ENCODE assay signal across 18 mouse cellular contexts in genomic region chr6:31124076-31124475, GRCm38 (mm10).
DNase-seq lines count a peak whose midpoint lies in the region; TF ChIP-seq lines count a peak whose summit lies in the region.
"Had no signal": no experiment of that assay in that cellular context is flagged by ENCODE, and none has a peak within 500 bp of the region (broad histone marks: within the 10 kb centered on the region; RNA-seq: fewer than 3 reads in every experiment).

No protein-coding gene starts in this region.

- H3K27ac ChIP-seq in layer of hippocampus, adult 2 months = peak overlapping the region; percentile 57; the same call in 1 of the 2 replicates
- peak overlapping the region; percentile 84 for H3K27ac ChIP-seq in CH12.LX (ENCODE audit: insufficient read depth, low read depth)
- H3K27ac ChIP-seq in hindbrain, embryonic 10.5 days = no peak overlapping the region
- H3K27ac ChIP-seq: forebrain, embryonic 15.5 days; hindbrain, embryonic 15.5 days; limb, embryonic 13.5 days; stomach, postnatal 0 days had no signal

- peaks cover 61% of the 10 kb centered on the region for H3K79me2 ChIP-seq in CH12.LX (replicated peaks; ENCODE audit: control insufficient read depth, extremely low read depth, insufficient read depth, poor library complexity, severe bottlenecking)
- H3K79me2 ChIP-seq in myocyte (ENCODE audit: control insufficient read depth, insufficient read depth) = peaks cover 76% of the 10 kb centered on the region

- TF ChIP-seq POLR2A in CH12.LX (IDR thresholded peaks at IDR 0.05; ENCODE audit: low read depth, low read length) = no peak
- no peak for TF ChIP-seq POLR2A in myocyte (IDR thresholded peaks at IDR 0.05; ENCODE audit: insufficient read length, low read depth)

- no peak for TF ChIP-seq EP300 in CH12.LX (IDR thresholded peaks at IDR 0.05; ENCODE audit: low read length)

- H3K36me3 ChIP-seq in CH12.LX (replicated peaks in 1 of 2; ENCODE audit: control insufficient read depth in 1 of 2, insufficient read depth in 1 of 2, low read length in 1 of 2) (peaks cover 21 to 34% of the 10 kb centered on the region in 2 experiments), myocyte (ENCODE audit: control insufficient read depth, insufficient read depth) (peaks cover 17% of the 10 kb centered on the region)
- H3K36me3 ChIP-seq in hindbrain, embryonic 10.5 days = no peaks in the 10 kb centered on the region
- H3K36me3 ChIP-seq: forebrain, embryonic 15.5 days; hindbrain, embryonic 15.5 days; limb, embryonic 13.5 days had no signal

- H3K4me2 ChIP-seq in CH12.LX (ENCODE audit: insufficient read depth, low read depth, poor library complexity, severe bottlenecking) (peak overlapping the region; percentile 98), myocyte (ENCODE audit: low read depth) (peak overlapping the region; percentile 98)
- H3K4me2 ChIP-seq: forebrain, embryonic 15.5 days; hindbrain, embryonic 15.5 days; limb, embryonic 13.5 days had no signal

- in situ Hi-C loops in CH12.LX (cut with MboI; ENCODE audit: low pct_ligation_motif_present, low pct_unique_long_range_greater_than_20kb, low sequenced_read_pairs) = no loop called here

- no peak for TF ChIP-seq CTCF in layer of hippocampus, adult 2 months (conservative IDR thresholded peaks at IDR 0.05)
- TF ChIP-seq CTCF in CH12.LX (conservative IDR thresholded peaks at IDR 0.05 in 1 of 2, IDR thresholded peaks at IDR 0.05 in 1 of 2; ENCODE audit: low read depth in 2 of 2, low read length in 2 of 2) = no peak

- H3K9me3 ChIP-seq in CH12.LX (replicated peaks; ENCODE audit: low read length) = no peaks in the 10 kb centered on the region
- no peaks in the 10 kb centered on the region for H3K9me3 ChIP-seq in hindbrain, embryonic 10.5 days
- H3K9me3 ChIP-seq: forebrain, embryonic 15.5 days; hindbrain, embryonic 15.5 days; limb, embryonic 13.5 days had no signal

- TF ChIP-seq RAD21 in CH12.LX (IDR thresholded peaks at IDR 0.05; ENCODE audit: low read depth, low read length) = no peak

- H3K27me3 ChIP-seq in CH12.LX (replicated peaks) (no peaks in the 10 kb centered on the region), myocyte (ENCODE audit: control insufficient read depth, insufficient read depth, insufficient read length) (no peaks in the 10 kb centered on the region)
- H3K27me3 ChIP-seq in hindbrain, embryonic 10.5 days (ENCODE audit: insufficient read depth, poor library complexity, severe bottlenecking) = no peaks in the 10 kb centered on the region
- H3K27me3 ChIP-seq: forebrain, embryonic 15.5 days; hindbrain, embryonic 15.5 days; limb, embryonic 13.5 days had no signal

- peaks cover 20 to 61% of the 10 kb centered on the region in 2 experiments for H3K4me1 ChIP-seq in CH12.LX (ENCODE audit: control insufficient read depth in 1 of 2, insufficient read depth in 2 of 2)
- H3K4me1 ChIP-seq in hindbrain, embryonic 10.5 days (replicated peaks) = peaks cover 31% of the 10 kb centered on the region

- DNase-seq in layer of hippocampus, adult 2 months (ENCODE audit: low spot score in 2 of 2) = no peak
- DNase-seq in layer of hippocampus, postnatal 25 days (ENCODE audit: extremely low spot score in 1 of 2, low spot score in 1 of 2) = no peak
- DNase-seq in CH12.LX (ENCODE audit: extremely low read depth) = peak; percentile 63
- DNase-seq in induced T-regulatory cell, adult 2 months (ENCODE audit: low read depth) = peak; percentile 59
- no peak for DNase-seq in ovary, postnatal 14 days (ENCODE audit: low spot score)
- DNase-seq in hindbrain, embryonic 10.5 days (ENCODE audit: low spot score) = no peak
- DNase-seq: cerebellum, adult 11 months; cerebellum, postnatal 25 days; heart, postnatal 14 days; kidney, adult 11 months; kidney, postnatal 10 days; right cerebral cortex, adult 18-20 months; thymus, postnatal 25 days had no signal

- peak overlapping the region; percentile 97 for H3K9ac ChIP-seq in CH12.LX (ENCODE audit: insufficient read depth, low read depth)
- H3K9ac ChIP-seq: forebrain, embryonic 15.5 days; hindbrain, embryonic 15.5 days; limb, embryonic 13.5 days had no signal

- no peak overlapping the region for H3K4me3 ChIP-seq in layer of hippocampus, adult 2 months
- peak overlapping the region; percentile 56 to 78 (median 74) for H3K4me3 ChIP-seq in CH12.LX (replicated peaks in 1 of 3; ENCODE audit: low read depth in 2 of 3, low read length in 2 of 3, poor library complexity in 1 of 3)
- H3K4me3 ChIP-seq in myocyte = peak overlapping the region; percentile 86
- H3K4me3 ChIP-seq in hindbrain, embryonic 10.5 days = no peak overlapping the region
- H3K4me3 ChIP-seq: forebrain, embryonic 15.5 days; hindbrain, embryonic 15.5 days; limb, embryonic 13.5 days had no signal

- H3ac ChIP-seq in myocyte (ENCODE audit: control insufficient read depth, insufficient read length) = peak overlapping the region; percentile 43

- WGBS in hindbrain, embryonic 10.5 days = 75% methylated on average over 6 of the region's 6 CpGs

- dilution Hi-C loops in CH12.LX (cut with MboI; ENCODE audit: extremely low pct_ligation_motif_present, extremely low pct_unique_long_range_greater_than_20kb, low sequenced_read_pairs) = no loop called here

TF ChIP-seq in CH12.LX, 34 proteins besides CTCF, POLR2A, EP300 and RAD21:
- TF ChIP-seq PAX5 (IDR thresholded peaks at IDR 0.05; ENCODE audit: low read length) = no peak
- 0 out of 2 replicates have a peak, but pooled peaks have one; percentile 2 for TF ChIP-seq BHLHE40 (IDR thresholded peaks at IDR 0.05; ENCODE audit: low read depth, low read length)

TF ChIP-seq in myocyte, 11 proteins besides CTCF, POLR2A, EP300 and RAD21:
- TF ChIP-seq CEBPB (IDR thresholded peaks at IDR 0.05; ENCODE audit: insufficient read depth, poor library complexity, severe bottlenecking) (no peak), MYOG (IDR thresholded peaks at IDR 0.05; ENCODE audit: control insufficient read depth in 1 of 3, insufficient read depth in 1 of 3, insufficient read length in 2 of 3, low read depth in 2 of 3) (no peak), SRF (IDR thresholded peaks at IDR 0.05; ENCODE audit: control insufficient read depth, insufficient read length, low read depth) (no peak), E2F4 (IDR thresholded peaks at IDR 0.05; ENCODE audit: insufficient read depth) (no peak), MAX (IDR thresholded peaks at IDR 0.05; ENCODE audit: low read depth) (no peak)
TF ChIP-seq in myocyte: peak in this region for 0.

Comparison
In these comparisons a context has a peak if more than half of its experiments do, and no peak if none do; other contexts are left out.
1. DNase-seq: peak in CH12.LX (single experiment) and induced T-regulatory cell, adult 2 months (single experiment); none in layer of hippocampus, adult 2 months (0 of 2), layer of hippocampus, postnatal 25 days (0 of 2), ovary, postnatal 14 days (single experiment) and hindbrain, embryonic 10.5 days (single experiment).
2. H3K4me3 ChIP-seq: peak in CH12.LX (3 of 3) and myocyte (single experiment); none in layer of hippocampus, adult 2 months (single experiment) and hindbrain, embryonic 10.5 days (single experiment).